Mouse (Mus musculus): Measurements from ENCODE around the gene Mdga1. TPM values are rescaled to one million over a fixed set of nuclear protein-coding genes. Genes with fewer than 3 reads are reported as not detected.

Gene Mdga1
- polyA plus RNA-seq, 1 experiment from 2014 or later = 1.9 TPM

DNA sequence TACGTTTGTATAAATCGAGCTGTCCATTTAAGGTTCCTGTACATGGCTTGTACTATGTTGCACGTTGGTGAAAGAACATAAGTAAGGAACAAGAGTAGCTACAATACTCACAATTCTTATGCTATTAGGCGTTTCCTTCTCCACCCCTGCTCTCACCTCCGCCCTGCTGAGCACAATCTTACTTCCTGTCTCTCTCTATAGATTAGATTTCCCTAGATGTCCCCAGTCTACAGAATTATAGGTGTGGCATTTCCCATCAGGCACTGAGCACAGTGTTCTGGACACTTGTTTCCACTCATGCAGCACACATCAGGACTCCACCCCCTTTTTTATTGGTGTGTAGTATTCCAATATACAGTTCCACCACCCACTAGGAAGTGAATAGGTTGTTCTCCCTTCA, 19.8 kb upstream of the Mdga1 start:
- ATAC-seq (ENCODE audit: low read depth) = no peak
- Histone ChIP-seq H3K4me2 (ENCODE audit: low read depth, low read length) (no peak overlapping the region), H3K4me3 (ENCODE audit: low read depth, low read length) (no peak overlapping the region), H3K9me3 (replicated peaks; ENCODE audit: control insufficient read depth, low read length) (no peaks in the 10 kb centered on the region), H3K4me1 (ENCODE audit: control insufficient read depth, low read depth, low read length) (no peaks in the 10 kb centered on the region), H3K36me3 (ENCODE audit: control insufficient read depth, insufficient read depth) (no peaks in the 10 kb centered on the region), H3K27me3 (ENCODE audit: control insufficient read depth, insufficient read depth, low read depth, low read length) (no peaks in the 10 kb centered on the region), H3K9ac (ENCODE audit: low read depth, low read length) (no peak overlapping the region), H3K27ac (ENCODE audit: low read length) (no peak overlapping the region)
- 68% methylated on average over 5 of the region's 5 CpGs for WGBS (ENCODE audit: insufficient replicate concordance)

GRCm38 (mm10) chr17:29988141-29988540, 18.3 kb upstream of the Mdga1 start:
- no peak for ATAC-seq (ENCODE audit: low read depth)
- WGBS (ENCODE audit: insufficient replicate concordance) = 20% methylated on average over 5 of the region's 5 CpGs

GRCm38 (mm10) chr17:29985534-29985933, 15.6 kb upstream of the Mdga1 start:
- H3K27me3 ChIP-seq (ENCODE audit: control insufficient read depth, insufficient read depth, low read depth, low read length) = no peaks in the 10 kb centered on the region
- 28% methylated on average over 3 of the region's 3 CpGs for WGBS (ENCODE audit: insufficient replicate concordance)
- no peak for ATAC-seq (ENCODE audit: low read depth)

More at GRCm38 (mm10) chr17:29988141-29988540, 18.3 kb upstream of the Mdga1 start:
- H3K4me1 ChIP-seq (ENCODE audit: control insufficient read depth, low read depth, low read length) = no peaks in the 10 kb centered on the region
- H3K27ac ChIP-seq (ENCODE audit: low read length) = no peak overlapping the region
- H3K27me3 ChIP-seq (ENCODE audit: control insufficient read depth, insufficient read depth, low read depth, low read length) = no peaks in the 10 kb centered on the region
- no peaks in the 10 kb centered on the region for H3K36me3 ChIP-seq (ENCODE audit: control insufficient read depth, insufficient read depth)
- H3K4me2 ChIP-seq (ENCODE audit: low read depth, low read length) = no peak overlapping the region
- no peaks in the 10 kb centered on the region for H3K9me3 ChIP-seq (replicated peaks; ENCODE audit: control insufficient read depth, low read length)
- H3K4me3 ChIP-seq (ENCODE audit: low read depth, low read length) = no peak overlapping the region
- H3K9ac ChIP-seq (ENCODE audit: low read depth, low read length) = no peak overlapping the region

GRCm38 (mm10) chr17:29984931-29985330, 15.0 kb upstream of the Mdga1 start:
- Histone ChIP-seq H3K9ac (ENCODE audit: low read depth, low read length) (no peak overlapping the region), H3K27ac (ENCODE audit: low read length) (no peak overlapping the region), H3K4me1 (ENCODE audit: control insufficient read depth, low read depth, low read length) (no peaks in the 10 kb centered on the region), H3K27me3 (ENCODE audit: control insufficient read depth, insufficient read depth, low read depth, low read length) (no peaks in the 10 kb centered on the region), H3K9me3 (replicated peaks; ENCODE audit: control insufficient read depth, low read length) (no peaks in the 10 kb centered on the region), H3K4me2 (ENCODE audit: low read depth, low read length) (no peak overlapping the region), H3K4me3 (ENCODE audit: low read depth, low read length) (no peak overlapping the region), H3K36me3 (ENCODE audit: control insufficient read depth, insufficient read depth) (no peaks in the 10 kb centered on the region)
- WGBS (ENCODE audit: insufficient replicate concordance) = 68% methylated on average over 7 of the region's 7 CpGs
- ATAC-seq (ENCODE audit: low read depth) = no peak

More at GRCm38 (mm10) chr17:29985534-29985933, 15.6 kb upstream of the Mdga1 start:
- H3K9ac ChIP-seq (ENCODE audit: low read depth, low read length) = no peak overlapping the region
- no peak overlapping the region for H3K4me2 ChIP-seq (ENCODE audit: low read depth, low read length)
- H3K36me3 ChIP-seq (ENCODE audit: control insufficient read depth, insufficient read depth) = no peaks in the 10 kb centered on the region
- H3K9me3 ChIP-seq (replicated peaks; ENCODE audit: control insufficient read depth, low read length) = no peaks in the 10 kb centered on the region
- H3K27ac ChIP-seq (ENCODE audit: low read length) = no peak overlapping the region
- no peaks in the 10 kb centered on the region for H3K4me1 ChIP-seq (ENCODE audit: control insufficient read depth, low read depth, low read length)
- no peak overlapping the region for H3K4me3 ChIP-seq (ENCODE audit: low read depth, low read length)

GRCm38 (mm10) chr17:29983190-29983589, 13.3 kb upstream of the Mdga1 start:
- no peak overlapping the region for H3K4me2 ChIP-seq (ENCODE audit: low read depth, low read length)
- H3K27ac ChIP-seq (ENCODE audit: low read length) = no peak overlapping the region
- H3K36me3 ChIP-seq (ENCODE audit: control insufficient read depth, insufficient read depth) = no peaks in the 10 kb centered on the region
- H3K9ac ChIP-seq (ENCODE audit: low read depth, low read length) = no peak overlapping the region
- no peaks in the 10 kb centered on the region for H3K9me3 ChIP-seq (replicated peaks; ENCODE audit: control insufficient read depth, low read length)
- no peaks in the 10 kb centered on the region for H3K4me1 ChIP-seq (ENCODE audit: control insufficient read depth, low read depth, low read length)
- WGBS (ENCODE audit: insufficient replicate concordance) = 59% methylated on average over 5 of the region's 5 CpGs
- no peak for ATAC-seq (ENCODE audit: low read depth)
- no peaks in the 10 kb centered on the region for H3K27me3 ChIP-seq (ENCODE audit: control insufficient read depth, insufficient read depth, low read depth, low read length)
- no peak overlapping the region for H3K4me3 ChIP-seq (ENCODE audit: low read depth, low read length)

DNA sequence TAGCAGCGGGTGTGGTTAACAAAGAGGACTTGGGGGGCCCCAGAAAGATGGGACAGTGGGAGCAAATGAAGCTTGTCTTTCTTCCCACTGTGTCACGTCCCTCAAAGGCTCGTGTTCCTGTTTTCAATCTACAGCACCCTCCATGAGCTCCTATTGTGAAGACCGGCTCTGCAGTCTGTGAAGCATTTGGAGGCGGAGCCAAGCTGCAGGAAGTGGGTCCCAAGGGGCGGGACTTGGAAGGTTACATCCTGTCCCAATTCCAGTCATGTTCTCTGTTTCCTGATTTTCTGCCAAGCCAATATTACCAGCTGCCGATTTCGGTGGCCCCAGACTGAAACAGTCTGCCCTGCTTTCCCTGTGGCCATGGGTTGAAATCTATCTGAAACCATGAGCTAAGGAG, 11.7 kb upstream of the Mdga1 start:
- Histone ChIP-seq H3K27me3 (ENCODE audit: control insufficient read depth, insufficient read depth, low read depth, low read length) (no peaks in the 10 kb centered on the region), H3K4me3 (ENCODE audit: low read depth, low read length) (no peak overlapping the region), H3K4me1 (ENCODE audit: control insufficient read depth, low read depth, low read length) (no peaks in the 10 kb centered on the region), H3K9ac (ENCODE audit: low read depth, low read length) (no peak overlapping the region), H3K27ac (ENCODE audit: low read length) (no peak overlapping the region), H3K36me3 (ENCODE audit: control insufficient read depth, insufficient read depth) (no peaks in the 10 kb centered on the region), H3K9me3 (replicated peaks; ENCODE audit: control insufficient read depth, low read length) (no peaks in the 10 kb centered on the region), H3K4me2 (ENCODE audit: low read depth, low read length) (no peak overlapping the region)
- 49% methylated on average over 8 of the region's 8 CpGs for WGBS (ENCODE audit: insufficient replicate concordance)
- no peak for ATAC-seq (ENCODE audit: low read depth)

- Histone ChIP-seq H3K4me2 (ENCODE audit: low read depth, low read length) (no peak overlapping the region), H3K27me3 (ENCODE audit: control insufficient read depth, insufficient read depth, low read depth, low read length) (no peaks in the 10 kb centered on the region), H3K36me3 (ENCODE audit: control insufficient read depth, insufficient read depth) (no peaks in the 10 kb centered on the region), H3K27ac (ENCODE audit: low read length) (no peak overlapping the region), H3K4me3 (ENCODE audit: low read depth, low read length) (no peak overlapping the region), H3K9me3 (replicated peaks; ENCODE audit: control insufficient read depth, low read length) (no peaks in the 10 kb centered on the region), H3K9ac (ENCODE audit: low read depth, low read length) (no peak overlapping the region), H3K4me1 (ENCODE audit: control insufficient read depth, low read depth, low read length) (no peaks in the 10 kb centered on the region)
- 30% methylated on average over 7 of the region's 7 CpGs for WGBS (ENCODE audit: insufficient replicate concordance)
- no peak for ATAC-seq (ENCODE audit: low read depth)
Observed at GRCm38 (mm10) chr17:29979841-29980240, 10.0 kb upstream of the Mdga1 start.

DNA sequence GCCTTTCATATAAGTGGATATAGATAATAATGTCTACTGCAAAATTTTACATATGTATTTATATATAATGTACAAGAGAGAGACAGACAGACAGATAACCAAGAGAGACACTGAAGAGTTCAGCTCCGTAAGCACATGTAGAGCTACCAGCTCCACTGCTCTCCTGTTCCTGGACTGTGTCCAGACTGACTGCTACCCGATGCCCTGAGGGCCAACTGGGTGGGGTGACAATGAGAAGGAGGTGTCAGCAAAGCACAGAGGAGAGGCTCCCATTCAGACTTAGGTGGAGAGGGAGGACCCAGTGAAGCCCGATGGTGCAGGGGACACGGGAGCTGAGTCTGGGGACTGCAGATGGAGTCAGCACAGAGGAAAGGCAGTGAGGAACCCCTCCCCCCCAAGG, 9.1 kb upstream of the Mdga1 start:
- Histone ChIP-seq H3K9me3 (replicated peaks; ENCODE audit: control insufficient read depth, low read length) (no peaks in the 10 kb centered on the region), H3K4me3 (ENCODE audit: low read depth, low read length) (no peak overlapping the region), H3K4me2 (ENCODE audit: low read depth, low read length) (no peak overlapping the region), H3K9ac (ENCODE audit: low read depth, low read length) (no peak overlapping the region), H3K4me1 (ENCODE audit: control insufficient read depth, low read depth, low read length) (no peaks in the 10 kb centered on the region), H3K36me3 (ENCODE audit: control insufficient read depth, insufficient read depth) (no peaks in the 10 kb centered on the region), H3K27me3 (ENCODE audit: control insufficient read depth, insufficient read depth, low read depth, low read length) (no peaks in the 10 kb centered on the region), H3K27ac (ENCODE audit: low read length) (no peak overlapping the region)
- WGBS (ENCODE audit: insufficient replicate concordance) = 62% methylated on average over 4 of the region's 4 CpGs
- ATAC-seq (ENCODE audit: low read depth) = no peak

GRCm38 (mm10) chr17:29975731-29976130, 5.8 kb upstream of the Mdga1 start:
- ATAC-seq (ENCODE audit: low read depth) = no peak
- H3K4me2 ChIP-seq (ENCODE audit: low read depth, low read length) = no peak overlapping the region
- H3K4me1 ChIP-seq (ENCODE audit: control insufficient read depth, low read depth, low read length) = no peaks in the 10 kb centered on the region
- H3K36me3 ChIP-seq (ENCODE audit: control insufficient read depth, insufficient read depth) = no peaks in the 10 kb centered on the region
- no peak overlapping the region for H3K27ac ChIP-seq (ENCODE audit: low read length)
- H3K4me3 ChIP-seq (ENCODE audit: low read depth, low read length) = no peak overlapping the region
- 3% methylated on average over 8 of the region's 8 CpGs for WGBS (ENCODE audit: insufficient replicate concordance)
- no peaks in the 10 kb centered on the region for H3K27me3 ChIP-seq (ENCODE audit: control insufficient read depth, insufficient read depth, low read depth, low read length)
- no peak overlapping the region for H3K9ac ChIP-seq (ENCODE audit: low read depth, low read length)
- H3K9me3 ChIP-seq (replicated peaks; ENCODE audit: control insufficient read depth, low read length) = no peaks in the 10 kb centered on the region
